Mouse (Mus musculus): Measurements from ENCODE around the gene Ano10. TPM values are rescaled to one million over a fixed set of nuclear protein-coding genes. Genes with fewer than 3 reads are reported as not detected.
"Not testable (repeated sequence)": the region's sequence is repeated elsewhere in the genome, so short reads cannot be mapped to it uniquely, and the experiment has no call there.

Gene Ano10
- polyA plus RNA-seq, 1 experiment from 2014 or later = 32.6 TPM

DNA sequence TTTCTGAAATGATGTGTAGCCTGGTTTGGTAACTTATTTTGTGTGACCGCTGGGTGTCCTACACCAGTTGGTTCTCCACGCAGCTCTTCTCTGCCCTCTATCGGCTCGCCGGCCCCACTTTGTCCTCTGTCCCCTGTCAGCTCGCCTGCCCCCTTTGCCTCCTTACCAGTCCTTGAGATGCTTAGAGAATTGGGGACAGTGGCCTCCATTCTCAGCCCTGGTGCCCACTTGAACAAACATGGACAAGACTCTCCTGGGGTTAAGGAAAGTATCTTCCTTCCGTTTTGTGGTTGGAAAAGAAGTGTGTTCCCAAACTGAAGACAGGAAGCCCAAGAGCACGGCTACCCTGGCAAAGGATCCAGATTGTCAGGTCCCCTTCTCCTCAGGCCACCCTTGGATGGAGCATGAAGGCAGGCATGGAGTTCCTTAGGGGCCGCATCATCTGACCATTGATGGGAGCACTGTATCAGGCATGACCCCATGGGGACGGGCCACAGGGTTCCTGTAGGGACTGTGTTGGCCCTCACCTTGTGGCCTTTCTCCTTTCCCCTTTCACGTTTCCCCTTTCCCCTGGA, 121.5 kb downstream of the Ano10 start:
- DNase-seq (ENCODE audit: low spot score) (no peak), ATAC-seq (replicated peaks; ENCODE audit: low FRiP score, low read depth) (no peak)
- Histone ChIP-seq H3K4me3 (replicated peaks; ENCODE audit: low read depth, low read length) (no peak overlapping the region), H3K27me3 (ENCODE audit: insufficient read depth, low read length) (no peaks in the 10 kb centered on the region), H3K4me2 (ENCODE audit: low read length) (no peak overlapping the region), H3K36me3 (ENCODE audit: insufficient read depth, low read length) (no peaks in the 10 kb centered on the region), H3K27ac (peak overlapping the region; percentile 62; the same call in 1 of the 2 replicates), H3K9ac (ENCODE audit: low read depth, low read length) (no peak overlapping the region), H3K9me3 (replicated peaks; ENCODE audit: low read length) (no peaks in the 10 kb centered on the region), H3K4me1 (replicated peaks; ENCODE audit: insufficient read depth, low read length) (peaks cover 5% of the 10 kb centered on the region; the same call in 1 of the 2 replicates)
- no peak for TF ChIP-seq CTCF (IDR thresholded peaks at IDR 0.05; ENCODE audit: low read depth)
- WGBS = 87% methylated on average over 11 of the region's 11 CpGs

DNA sequence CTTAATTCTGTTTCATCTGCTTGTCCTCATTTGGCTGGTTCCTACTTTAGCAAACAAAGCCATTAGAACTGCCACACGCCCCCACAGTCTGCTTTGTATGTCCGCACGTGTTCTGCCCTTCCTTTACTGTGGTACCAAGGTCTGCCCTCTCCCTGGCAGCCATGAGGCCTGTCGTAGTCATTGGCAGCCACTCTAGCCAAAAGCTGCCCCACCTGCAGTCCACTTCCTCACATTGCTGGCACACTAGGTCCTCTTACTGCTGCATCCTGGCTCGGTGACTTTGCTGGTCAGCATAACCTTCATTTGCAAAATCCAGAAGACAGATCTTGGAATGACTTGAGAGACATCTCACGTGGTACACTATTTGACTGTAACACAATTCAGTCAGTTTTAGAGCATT, 124.3 kb downstream of the Ano10 start:
- Histone ChIP-seq H3K4me1 (replicated peaks; ENCODE audit: insufficient read depth, low read length) (peaks cover 3% of the 10 kb centered on the region; the same call in 1 of the 2 replicates), H3K4me2 (ENCODE audit: low read length) (no peak overlapping the region), H3K27me3 (ENCODE audit: insufficient read depth, low read length) (no peaks in the 10 kb centered on the region), H3K9me3 (replicated peaks; ENCODE audit: low read length) (no peaks in the 10 kb centered on the region), H3K36me3 (ENCODE audit: insufficient read depth, low read length) (peaks cover 12% of the 10 kb centered on the region; the same call in 1 of the 2 replicates), H3K27ac (no peak overlapping the region), H3K9ac (ENCODE audit: low read depth, low read length) (no peak overlapping the region), H3K4me3 (replicated peaks; ENCODE audit: low read depth, low read length) (no peak overlapping the region)
- DNase-seq (ENCODE audit: low spot score) (no peak), ATAC-seq (replicated peaks; ENCODE audit: low FRiP score, low read depth) (no peak)
- TF ChIP-seq CTCF (IDR thresholded peaks at IDR 0.05; ENCODE audit: low read depth) = no peak
- 86% methylated on average over 6 of the region's 6 CpGs for WGBS

DNA sequence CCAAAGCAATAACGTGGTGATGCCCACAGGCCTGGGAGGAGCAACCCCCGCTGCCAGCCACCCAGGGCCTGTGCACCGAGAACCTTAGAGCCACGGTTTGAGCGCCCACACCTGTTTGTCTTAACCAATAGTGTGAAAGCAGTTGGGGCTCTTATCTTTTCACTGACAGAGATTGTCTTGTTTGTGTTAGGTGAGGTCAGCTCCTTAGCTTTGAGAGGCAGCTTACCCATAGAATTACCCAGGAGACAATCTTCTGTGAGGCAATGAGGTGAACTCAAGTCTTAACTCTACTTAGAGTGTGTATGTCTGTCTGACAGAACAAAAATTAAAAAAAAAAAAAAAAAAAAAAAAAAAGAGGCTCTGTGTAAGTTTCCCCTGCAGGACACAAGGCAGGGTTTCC, 126.5 kb downstream of the Ano10 start:
- ATAC-seq (replicated peaks; ENCODE audit: low FRiP score, low read depth); H3K27ac ChIP-seq; H3K4me1 ChIP-seq (replicated peaks; ENCODE audit: insufficient read depth, low read length); H3K4me3 ChIP-seq (replicated peaks; ENCODE audit: low read depth, low read length); H3K27me3 ChIP-seq (ENCODE audit: insufficient read depth, low read length); DNase-seq (ENCODE audit: low spot score); H3K4me2 ChIP-seq (ENCODE audit: low read length); H3K9me3 ChIP-seq (replicated peaks; ENCODE audit: low read length); H3K9ac ChIP-seq (ENCODE audit: low read depth, low read length): not testable (repeated sequence)
- 83% methylated on average over 5 of the region's 5 CpGs for WGBS
- H3K36me3 ChIP-seq (ENCODE audit: insufficient read depth, low read length) = peaks cover 25% of the 10 kb centered on the region; the same call in 1 of the 2 replicates

DNA sequence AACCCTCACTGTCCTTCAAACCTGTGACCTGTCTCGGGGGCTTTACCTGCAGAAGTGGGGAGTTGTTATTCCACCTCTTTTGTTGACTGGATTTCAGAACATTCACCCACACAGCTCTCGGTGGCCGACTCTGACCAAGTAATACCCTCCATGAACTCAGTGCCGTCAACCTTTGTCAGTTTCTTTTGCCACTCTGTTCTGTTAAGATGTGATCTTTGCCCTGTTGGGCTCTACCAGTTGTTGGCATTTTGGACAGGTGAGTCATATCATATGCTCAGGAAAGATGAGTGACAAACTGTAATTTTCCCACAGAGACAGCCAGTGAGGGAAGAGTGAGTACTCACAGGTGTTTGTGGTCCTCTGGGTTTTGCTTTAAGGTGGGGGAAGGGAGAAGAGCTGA, 129.7 kb downstream of the Ano10 start:
- no peak for TF ChIP-seq CTCF (IDR thresholded peaks at IDR 0.05; ENCODE audit: low read depth)
- Histone ChIP-seq H3K4me2 (ENCODE audit: low read length) (no peak overlapping the region), H3K36me3 (ENCODE audit: insufficient read depth, low read length) (peaks cover 35% of the 10 kb centered on the region; the same call in 1 of the 2 replicates), H3K27me3 (ENCODE audit: insufficient read depth, low read length) (no peaks in the 10 kb centered on the region), H3K4me1 (replicated peaks; ENCODE audit: insufficient read depth, low read length) (no peaks in the 10 kb centered on the region), H3K9ac (ENCODE audit: low read depth, low read length) (no peak overlapping the region), H3K4me3 (replicated peaks; ENCODE audit: low read depth, low read length) (no peak overlapping the region), H3K27ac (no peak overlapping the region), H3K9me3 (replicated peaks; ENCODE audit: low read length) (no peaks in the 10 kb centered on the region)
- WGBS = 96% methylated on average over 4 of the region's 4 CpGs
- ATAC-seq (replicated peaks; ENCODE audit: low FRiP score, low read depth) (no peak), DNase-seq (ENCODE audit: low spot score) (no peak)

DNA sequence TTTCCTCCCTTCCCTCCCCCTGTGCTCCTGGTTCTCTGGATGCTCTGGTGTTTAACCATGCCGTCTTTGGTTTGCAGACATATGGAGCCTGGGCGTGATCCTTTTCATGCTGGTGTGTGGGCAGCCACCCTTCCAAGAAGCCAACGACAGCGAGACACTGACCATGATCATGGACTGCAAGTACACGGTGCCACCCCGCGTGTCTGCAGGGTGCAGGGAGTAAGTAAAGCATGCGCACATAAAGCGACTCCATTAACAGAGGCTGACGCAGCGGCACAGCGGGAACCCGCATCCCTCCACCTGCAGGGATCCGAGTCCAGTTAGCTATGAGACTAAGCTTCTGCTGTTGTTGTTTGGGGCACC, 137.2 kb downstream of the Ano10 start:
- DNase-seq (ENCODE audit: low spot score) = no peak
- H3K9ac ChIP-seq (ENCODE audit: low read depth, low read length) = no peak overlapping the region
- H3K4me3 ChIP-seq (replicated peaks; ENCODE audit: low read depth, low read length) = no peak overlapping the region
- no peak for ATAC-seq (replicated peaks; ENCODE audit: low FRiP score, low read depth)
- peaks cover 35% of the 10 kb centered on the region for H3K36me3 ChIP-seq (ENCODE audit: insufficient read depth, low read length)
- no peak overlapping the region for H3K27ac ChIP-seq
- no peaks in the 10 kb centered on the region for H3K9me3 ChIP-seq (replicated peaks; ENCODE audit: low read length)
- H3K4me2 ChIP-seq (ENCODE audit: low read length) = no peak overlapping the region
- H3K27me3 ChIP-seq (ENCODE audit: insufficient read depth, low read length) = no peaks in the 10 kb centered on the region
- WGBS = 92% methylated on average over 14 of the region's 14 CpGs
- TF ChIP-seq CTCF (IDR thresholded peaks at IDR 0.05; ENCODE audit: low read depth) = no peak
- no peaks in the 10 kb centered on the region; the same call in 1 of the 2 replicates for H3K4me1 ChIP-seq (replicated peaks; ENCODE audit: insufficient read depth, low read length)

DNA sequence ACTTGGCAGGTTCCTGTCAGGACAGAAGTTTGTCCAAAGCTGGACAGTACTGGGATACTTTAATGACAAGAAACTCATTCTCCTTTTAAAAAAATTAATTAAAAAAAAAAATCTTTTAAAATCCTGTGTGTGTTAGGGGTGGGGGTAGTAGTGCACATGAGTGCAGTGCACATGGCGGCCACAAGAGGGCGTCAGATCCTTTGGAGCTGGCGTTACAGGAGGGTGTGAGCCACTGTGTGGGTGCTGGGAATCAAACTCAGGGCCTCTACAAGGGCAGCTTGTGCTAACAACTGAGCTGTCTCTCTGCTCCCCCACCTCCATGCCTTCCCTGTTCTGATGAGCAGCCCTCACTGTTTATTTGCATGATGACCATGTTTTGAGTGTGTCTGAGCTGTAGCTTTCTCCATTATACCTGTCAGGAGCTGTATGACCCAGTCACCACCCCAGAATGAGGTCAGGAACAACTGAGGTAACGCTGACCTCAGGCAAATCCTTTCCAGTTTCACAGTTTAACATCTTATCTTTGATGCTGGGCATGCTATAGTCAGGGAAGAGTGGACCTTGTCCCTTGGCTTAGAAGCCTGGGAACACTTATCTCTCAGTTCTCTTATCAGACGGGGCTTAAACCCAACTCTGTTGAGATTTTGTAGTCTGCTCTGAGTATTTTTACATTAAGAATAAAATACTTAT, 137.7 kb downstream of the Ano10 start:
- H3K9ac ChIP-seq (ENCODE audit: low read depth, low read length) = no peak overlapping the region
- no peak for DNase-seq (ENCODE audit: low spot score)
- TF ChIP-seq CTCF (IDR thresholded peaks at IDR 0.05; ENCODE audit: low read depth) = peak; percentile 46
- 83% methylated on average over 5 of the region's 5 CpGs for WGBS
- no peak overlapping the region for H3K4me2 ChIP-seq (ENCODE audit: low read length)
- H3K27ac ChIP-seq = no peak overlapping the region
- H3K27me3 ChIP-seq (ENCODE audit: insufficient read depth, low read length) = no peaks in the 10 kb centered on the region
- H3K4me3 ChIP-seq (replicated peaks; ENCODE audit: low read depth, low read length) = no peak overlapping the region
- no peak for ATAC-seq (replicated peaks; ENCODE audit: low FRiP score, low read depth)
- H3K36me3 ChIP-seq (ENCODE audit: insufficient read depth, low read length) = peaks cover 35% of the 10 kb centered on the region
- H3K9me3 ChIP-seq (replicated peaks; ENCODE audit: low read length) = no peaks in the 10 kb centered on the region
- H3K4me1 ChIP-seq (replicated peaks; ENCODE audit: insufficient read depth, low read length) = no peaks in the 10 kb centered on the region; the same call in 1 of the 2 replicates

Measured in kidney, postnatal 0 days (tissue).